Mouse (Mus musculus) heart, postnatal 0 days (tissue): ENCODE results near the gene Wbp4.

ENCODE experiments used
- CTCF ChIP-seq: IDR thresholded peaks from 2 replicates; pipeline ENCODE4 v1.5.1; 2016; ENCODE audit warnings: antibody characterized with exemption, control low read depth, low read depth
- EP300 ChIP-seq: IDR thresholded peaks from 2 replicates; pipeline ENCODE4 v1.6.1; 2016; ENCODE audit warnings: antibody characterized with exemption, low read depth

GRCm38 (mm10) chr14:79480624-79481338 lies 539 bp downstream of the Wbp4 start, which contains the start of gene Elf1:
- TF ChIP-seq CTCF (no peak), EP300 (peak; percentile 95)
